Mouse (Mus musculus) limb, embryonic 13.5 days (tissue): Measurements from ENCODE around the gene Chd2. TPM values are rescaled to one million over a fixed set of nuclear protein-coding genes. Genes with fewer than 3 reads are reported as not detected.

ENCODE experiments used
- ATAC-seq: fragments of 200-750 bp; cut with Nextera tagmentation; 2 replicates; pipeline ENCODE4 v1.8.0; 2017; ENCODE audit warnings: low read depth, moderate number of reproducible peaks, moderate TSS enrichment; ENCODE audit not compliant: low FRiP score
- H3K27ac ChIP-seq: fragments of 300-500 bp; sonication (generic); 2 replicates; pipeline ENCODE4 v1.5.1; 2015; ENCODE audit warnings: inconsistent platforms, mild to moderate bottlenecking, moderate library complexity
- H3K27me3 ChIP-seq: fragments of 300-500 bp; sonication (generic); 2 replicates; pipeline ENCODE4 v1.6.1; 2015; ENCODE audit warnings: mild to moderate bottlenecking, inconsistent platforms
- H3K36me3 ChIP-seq: fragments of 300-500 bp; sonication (generic); 2 replicates; pipeline ENCODE4 v1.6.1; 2015; ENCODE audit warnings: inconsistent platforms, mild to moderate bottlenecking, moderate library complexity
- H3K4me1 ChIP-seq: fragments of 300-500 bp; sonication (generic); 2 replicates; pipeline ENCODE4 v1.6.1; 2015; ENCODE audit warnings: inconsistent platforms
- H3K4me2 ChIP-seq: fragments of 300-500 bp; sonication (generic); replicated peaks from 2 replicates; pipeline ENCODE4 v1.6.1; 2015; ENCODE audit warnings: inconsistent platforms, mild to moderate bottlenecking, moderate library complexity
- H3K4me3 ChIP-seq: fragments of 300-500 bp; sonication (generic); 2 replicates; pipeline ENCODE4 v1.5.1; 2015; ENCODE audit warnings: moderate library complexity, mild to moderate bottlenecking, inconsistent platforms
- H3K9ac ChIP-seq: fragments of 300-500 bp; sonication (generic); 2 replicates; pipeline ENCODE4 v1.6.1; 2015; ENCODE audit warnings: mild to moderate bottlenecking, inconsistent platforms
- H3K9me3 ChIP-seq: fragments of 300-500 bp; sonication (generic); 2 replicates; pipeline ENCODE4 v1.6.1; 2016; ENCODE audit warnings: inconsistent platforms
- WGBS: fragments of 180-500 bp; shearing (Covaris S2); methylation state at CpG from one replicate; pipeline ENCODE4 v1.1.7; 2015; 5-methylcytosine and 5-hydroxymethylcytosine counted together
- polyA plus RNA-seq: library from polyadenylated mRNA; unstranded; fragments of >200 nt; fragmentation: Nextera tagmentation; extraction: Ambion mirVana; gene quantifications from 2 replicates; pipeline ENCODE4 v1.2.1, GENCODE M21; 2015

Chd2 gene
- polyA plus RNA-seq, 1 experiment from 2014 or later, result 66.3 TPM

DNA sequence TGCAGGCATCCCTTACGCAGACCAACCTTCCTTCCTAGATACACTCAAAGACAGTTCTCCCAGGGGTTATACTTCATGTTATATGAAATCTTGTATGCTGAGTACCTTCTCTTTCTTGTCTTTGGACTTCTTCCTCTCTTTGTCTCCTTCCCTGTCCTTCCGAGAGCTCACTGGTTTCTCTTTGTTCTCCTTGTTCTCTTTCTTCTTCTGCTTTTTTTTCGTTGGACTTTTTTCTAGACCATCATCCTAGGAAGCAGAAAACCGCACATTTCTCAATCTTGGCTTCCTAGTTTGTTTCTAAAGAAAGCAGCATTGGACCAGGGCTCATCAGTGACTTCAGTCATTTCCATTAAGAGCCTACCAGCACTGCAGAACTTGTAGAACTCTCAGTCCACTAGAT lies 90.0 kb downstream of the Chd2 start:
- WGBS, result 93% methylated on average over 4 of the region's 4 CpGs
- ATAC-seq, result no peak
- Histone ChIP-seq H3K27ac (no peak overlapping the region), H3K9ac (no peak overlapping the region), H3K4me3 (no peak overlapping the region), H3K36me3 (peaks cover 92% of the 10 kb centered on the region), H3K4me2 (no peak overlapping the region), H3K9me3 (no peaks in the 10 kb centered on the region), H3K27me3 (no peaks in the 10 kb centered on the region), H3K4me1 (no peaks in the 10 kb centered on the region)

DNA sequence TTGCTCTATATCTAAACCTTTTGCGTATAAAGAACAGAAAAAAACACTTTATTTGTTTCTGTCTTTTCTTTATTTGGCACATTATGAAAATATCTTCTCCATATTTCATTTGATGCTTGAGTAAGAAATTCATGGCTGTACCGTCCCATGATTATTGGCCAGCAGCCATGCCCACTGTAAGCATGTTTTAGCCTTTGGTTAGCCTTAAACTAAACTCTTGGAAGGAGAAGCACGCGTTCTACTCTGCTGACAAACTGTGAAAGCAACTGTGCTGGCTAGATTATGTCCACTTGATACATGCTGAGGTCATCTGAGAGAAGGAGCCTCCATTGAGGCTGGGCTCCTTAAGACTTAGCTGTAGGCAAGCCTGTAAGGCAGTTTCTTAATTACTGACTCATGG lies 99.4 kb downstream of the Chd2 start:
- Histone ChIP-seq H3K27me3 (no peaks in the 10 kb centered on the region), H3K9ac (no peak overlapping the region), H3K4me3 (no peak overlapping the region), H3K27ac (no peak overlapping the region), H3K9me3 (no peaks in the 10 kb centered on the region), H3K4me1 (no peaks in the 10 kb centered on the region), H3K4me2 (no peak overlapping the region), H3K36me3 (peaks cover 96% of the 10 kb centered on the region)
- ATAC-seq, result no peak
- 94% methylated on average over 4 of the region's 4 CpGs for WGBS

DNA sequence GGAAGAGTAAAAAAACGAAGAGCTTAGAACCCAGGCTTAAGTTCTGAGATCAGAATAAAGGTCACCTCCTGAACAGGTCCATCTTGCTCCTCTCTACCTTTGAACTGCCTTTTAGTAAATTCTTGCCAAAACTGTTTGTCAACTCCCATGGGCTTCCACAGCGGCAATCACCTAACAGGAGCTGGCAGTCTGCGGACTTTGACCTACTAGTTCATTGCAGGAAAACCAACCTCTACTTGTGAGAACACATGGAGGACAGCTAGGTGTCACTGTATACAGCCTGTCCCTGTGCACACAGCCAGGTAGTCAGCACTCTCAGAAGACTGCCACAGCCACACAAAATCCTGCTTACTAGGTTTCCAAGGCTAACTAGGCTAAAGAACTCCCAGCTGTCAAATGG lies 99.8 kb downstream of the Chd2 start:
- Histone ChIP-seq H3K27ac (no peak overlapping the region), H3K36me3 (peaks cover 96% of the 10 kb centered on the region), H3K9ac (no peak overlapping the region), H3K4me3 (no peak overlapping the region), H3K4me1 (no peaks in the 10 kb centered on the region), H3K9me3 (no peaks in the 10 kb centered on the region), H3K27me3 (no peaks in the 10 kb centered on the region), H3K4me2 (no peak overlapping the region)
- 95% methylated on average over 3 of the region's 3 CpGs for WGBS
- ATAC-seq, result no peak

DNA sequence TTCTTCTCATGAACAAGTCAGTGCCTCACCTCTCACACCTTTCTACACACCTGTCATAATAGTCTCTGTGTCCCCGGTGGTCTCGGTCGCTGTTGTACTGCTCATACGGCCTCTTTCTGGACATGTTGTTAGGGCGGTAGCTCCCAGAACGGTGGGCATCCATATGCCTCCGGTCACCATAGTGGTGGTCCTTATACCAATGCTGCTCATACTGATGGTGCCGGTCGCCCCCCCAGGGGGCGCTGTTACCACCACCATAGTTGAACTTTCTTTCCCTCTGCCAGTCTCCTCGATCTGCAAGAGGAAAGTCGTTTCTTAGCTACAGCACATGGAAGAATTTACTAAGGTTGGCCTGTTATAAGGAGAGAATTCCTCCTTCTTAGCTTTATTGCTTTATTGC lies 105.9 kb downstream of the Chd2 start:
- no peak overlapping the region for H3K4me2 ChIP-seq
- ATAC-seq, result peak; percentile 36; the same call in 1 of the 2 replicates
- no peak overlapping the region for H3K9ac ChIP-seq
- H3K4me3 ChIP-seq, result no peak overlapping the region
- no peak overlapping the region for H3K27ac ChIP-seq
- WGBS, result 73% methylated on average over 12 of the region's 12 CpGs
- H3K9me3 ChIP-seq, result no peaks in the 10 kb centered on the region
- H3K36me3 ChIP-seq, result peaks cover 83% of the 10 kb centered on the region
- H3K4me1 ChIP-seq, result no peaks in the 10 kb centered on the region
- H3K27me3 ChIP-seq, result no peaks in the 10 kb centered on the region

DNA sequence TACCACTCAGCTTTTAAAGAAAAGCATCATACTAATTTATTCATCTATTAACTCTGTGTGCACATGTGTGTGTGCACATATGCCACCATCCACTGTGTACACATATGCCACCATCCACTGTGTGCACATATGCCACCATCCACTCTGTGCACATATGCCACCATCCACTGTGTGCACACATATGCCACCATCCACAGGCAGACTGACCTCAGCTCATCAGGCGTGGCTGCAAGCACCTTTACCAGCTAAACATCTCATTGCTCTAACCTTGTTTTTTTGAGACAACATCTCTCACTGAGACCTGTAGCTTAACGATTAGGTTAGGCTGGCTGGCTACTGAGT lies 107.3 kb downstream of the Chd2 start:
- no peaks in the 10 kb centered on the region for H3K9me3 ChIP-seq
- H3K4me1 ChIP-seq, result no peaks in the 10 kb centered on the region
- H3K27ac ChIP-seq, result no peak overlapping the region
- no peak overlapping the region for H3K4me3 ChIP-seq
- 85% methylated on average over 2 of the region's 2 CpGs for WGBS
- ATAC-seq, result no peak
- H3K9ac ChIP-seq, result no peak overlapping the region
- H3K27me3 ChIP-seq, result no peaks in the 10 kb centered on the region
- no peak overlapping the region for H3K4me2 ChIP-seq
- peaks cover 83% of the 10 kb centered on the region for H3K36me3 ChIP-seq

DNA sequence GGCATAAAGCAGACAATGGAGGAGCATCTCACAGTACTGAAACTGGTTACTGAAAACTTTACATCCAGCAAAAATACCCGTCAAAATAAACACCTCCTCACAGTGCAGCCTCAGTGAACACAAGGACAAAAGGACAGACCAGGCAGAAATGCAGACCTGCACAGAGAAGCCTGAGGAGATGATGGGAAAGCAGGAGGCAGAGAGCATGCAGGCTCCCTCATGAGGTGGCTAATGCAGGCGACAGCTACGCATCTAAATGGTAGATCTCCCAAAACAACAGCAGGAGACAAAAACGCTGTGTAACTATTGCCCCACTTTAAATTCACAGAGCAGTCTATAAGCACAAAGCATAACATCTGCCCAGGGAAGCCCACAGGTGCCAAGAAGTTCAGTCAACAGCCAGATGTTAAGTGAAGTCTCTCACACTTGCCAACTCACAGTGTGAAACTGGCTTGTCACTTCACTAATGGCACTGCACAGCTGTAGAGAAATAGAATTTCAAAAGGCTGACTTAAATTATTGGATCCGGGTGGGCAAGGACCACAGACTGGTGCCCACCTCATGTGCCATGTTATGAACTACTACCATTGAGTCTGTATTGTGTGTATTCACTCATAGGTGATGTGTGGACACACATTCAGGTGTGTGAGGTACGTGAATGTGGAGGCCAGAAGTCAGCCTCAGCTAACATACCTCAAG lies 107.8 kb downstream of the Chd2 start:
- WGBS, result 71% methylated on average over 6 of the region's 6 CpGs
- peaks cover 83% of the 10 kb centered on the region for H3K36me3 ChIP-seq
- H3K27me3 ChIP-seq, result no peaks in the 10 kb centered on the region
- H3K4me2 ChIP-seq, result no peak overlapping the region
- H3K9ac ChIP-seq, result no peak overlapping the region
- ATAC-seq, result no peak
- no peaks in the 10 kb centered on the region for H3K9me3 ChIP-seq
- H3K4me3 ChIP-seq, result no peak overlapping the region
- H3K4me1 ChIP-seq, result no peaks in the 10 kb centered on the region
- no peak overlapping the region for H3K27ac ChIP-seq

DNA sequence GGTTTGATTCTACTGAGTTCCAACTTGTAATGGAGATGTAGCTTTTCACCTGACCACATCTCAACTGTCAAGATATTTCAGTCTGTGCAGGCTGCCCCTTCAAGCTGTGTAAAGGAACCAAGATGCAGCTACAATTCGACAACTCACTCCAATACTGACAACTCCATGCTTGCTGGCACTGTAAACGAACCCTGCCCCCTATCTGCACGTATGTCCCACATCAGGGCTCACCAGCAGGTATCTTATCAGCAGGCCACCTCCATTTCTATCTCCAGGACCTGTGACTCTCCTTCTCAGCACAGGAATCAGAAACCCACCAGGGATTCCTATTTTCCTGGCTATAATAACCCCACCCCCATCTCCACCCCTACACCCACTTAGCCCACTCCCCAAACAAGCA lies 113.1 kb downstream of the Chd2 start:
- 92% methylated on average over 3 of the region's 3 CpGs for WGBS
- peaks cover 57% of the 10 kb centered on the region for H3K36me3 ChIP-seq

DNA sequence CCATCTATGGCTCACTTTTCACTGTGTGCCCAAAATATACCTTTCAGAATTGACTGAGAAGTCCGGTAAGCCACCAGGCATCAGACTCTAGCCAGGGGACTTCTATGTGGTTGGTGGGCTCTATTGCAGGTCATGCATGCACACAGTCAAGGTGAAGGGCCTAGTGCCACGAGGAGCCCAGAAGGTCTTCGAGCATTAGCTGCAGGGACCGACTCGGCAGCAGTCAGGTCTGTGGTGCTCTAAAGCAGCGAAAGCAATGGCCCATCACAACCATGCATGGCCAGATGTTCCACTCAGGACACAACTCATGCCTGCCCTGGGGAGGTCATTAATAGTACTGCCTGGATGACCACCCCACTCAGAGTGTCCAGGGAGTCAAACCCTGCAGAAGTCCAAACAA lies 113.8 kb downstream of the Chd2 start:
- ATAC-seq, result no peak
- peaks cover 50% of the 10 kb centered on the region for H3K36me3 ChIP-seq
- H3K27me3 ChIP-seq, result no peaks in the 10 kb centered on the region
- no peak overlapping the region for H3K9ac ChIP-seq
- no peak overlapping the region for H3K4me3 ChIP-seq
- no peak overlapping the region for H3K27ac ChIP-seq
- H3K4me1 ChIP-seq, result no peaks in the 10 kb centered on the region
- 94% methylated on average over 6 of the region's 6 CpGs for WGBS
- H3K9me3 ChIP-seq, result no peaks in the 10 kb centered on the region
- no peak overlapping the region for H3K4me2 ChIP-seq

More for the DNA sequence above, 113.1 kb downstream of the Chd2 start:
- no peak overlapping the region for H3K9ac ChIP-seq
- no peak for ATAC-seq
- no peak overlapping the region for H3K27ac ChIP-seq
- no peak overlapping the region for H3K4me3 ChIP-seq
- H3K4me1 ChIP-seq, result no peaks in the 10 kb centered on the region
- H3K9me3 ChIP-seq, result no peaks in the 10 kb centered on the region
- H3K4me2 ChIP-seq, result no peak overlapping the region
- H3K27me3 ChIP-seq, result no peaks in the 10 kb centered on the region

DNA sequence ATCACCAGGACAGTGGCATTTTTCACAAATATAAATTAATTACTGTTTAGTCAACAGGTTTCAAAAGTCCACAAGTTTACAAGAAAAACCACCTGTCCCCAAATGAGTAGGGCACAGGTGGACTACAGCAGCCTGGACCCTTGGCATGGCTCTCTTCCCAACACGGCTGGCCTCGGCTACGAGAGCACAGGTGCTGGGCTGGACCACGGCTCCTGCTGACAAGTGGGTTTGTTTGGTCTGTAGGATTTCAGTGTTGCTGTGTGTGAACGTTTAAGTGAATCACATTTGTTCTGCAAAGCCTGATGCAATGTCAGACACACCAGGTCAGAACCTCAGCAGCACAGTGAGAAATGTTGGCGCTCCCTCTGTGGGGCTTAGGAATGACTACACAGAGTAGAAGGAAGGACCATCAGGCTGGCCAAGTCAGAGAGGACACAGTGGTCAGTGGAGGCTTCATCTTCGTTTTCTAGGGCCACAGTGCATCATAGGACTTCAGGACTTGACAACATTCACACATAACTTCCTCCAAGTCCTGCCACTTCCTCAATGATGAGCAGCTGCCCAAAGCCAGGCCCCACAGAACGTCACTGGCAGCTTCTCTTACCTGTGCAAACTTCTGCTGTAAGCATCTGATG lies 114.8 kb downstream of the Chd2 start:
- Histone ChIP-seq H3K27ac (no peak overlapping the region), H3K27me3 (no peaks in the 10 kb centered on the region), H3K9me3 (no peaks in the 10 kb centered on the region), H3K4me3 (no peak overlapping the region), H3K4me1 (peaks cover 5% of the 10 kb centered on the region), H3K36me3 (peaks cover 47% of the 10 kb centered on the region), H3K4me2 (no peak overlapping the region), H3K9ac (no peak overlapping the region)
- WGBS, result 85% methylated on average over 8 of the region's 8 CpGs
- ATAC-seq, result no peak

DNA sequence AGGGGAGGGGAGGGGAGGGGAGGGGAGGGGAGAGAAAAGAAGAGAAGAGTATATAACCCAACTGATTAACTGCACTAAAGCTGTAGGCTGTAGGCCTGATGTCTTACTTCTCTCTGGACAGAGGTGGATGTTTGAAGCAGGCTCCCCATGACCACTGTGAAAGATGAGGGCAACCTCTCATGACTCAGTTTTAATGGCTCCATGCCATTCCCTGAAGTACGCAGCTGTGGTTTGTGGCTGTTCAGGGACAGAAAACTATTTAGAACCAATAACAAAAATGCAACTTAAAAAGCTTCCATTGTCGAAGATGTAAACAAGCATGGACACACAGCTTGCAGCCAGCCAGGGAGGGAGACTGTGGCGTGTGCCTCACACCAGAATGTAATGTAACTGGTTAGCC lies 115.4 kb downstream of the Chd2 start:
- H3K27ac ChIP-seq, result no peak overlapping the region
- H3K9ac ChIP-seq, result no peak overlapping the region
- ATAC-seq, result no peak
- no peaks in the 10 kb centered on the region for H3K9me3 ChIP-seq
- WGBS, result 71% methylated on average over 3 of the region's 3 CpGs
- H3K4me1 ChIP-seq, result peaks cover 11% of the 10 kb centered on the region
- no peak overlapping the region for H3K4me2 ChIP-seq
- no peaks in the 10 kb centered on the region for H3K27me3 ChIP-seq
- H3K4me3 ChIP-seq, result no peak overlapping the region
- peaks cover 44% of the 10 kb centered on the region for H3K36me3 ChIP-seq

DNA sequence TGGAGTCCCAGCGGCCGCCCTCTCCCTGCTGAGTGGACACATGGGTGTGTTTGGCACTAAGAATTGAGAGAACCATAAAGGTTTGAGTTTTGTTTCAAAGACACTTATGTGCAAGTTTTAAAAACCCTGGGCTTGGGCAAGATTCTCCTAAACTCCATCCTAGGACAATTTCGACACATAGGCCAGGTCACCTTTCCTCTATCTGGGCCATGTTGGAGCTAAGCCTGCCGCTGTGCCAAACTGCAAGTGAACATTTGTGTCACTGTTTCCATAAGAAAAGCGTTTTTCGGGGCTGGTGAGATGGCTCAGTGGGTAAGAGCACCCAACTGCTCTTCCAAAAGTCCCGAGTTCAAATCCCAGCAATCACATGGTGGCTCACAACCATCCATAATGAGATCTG lies 116.2 kb downstream of the Chd2 start:
- Histone ChIP-seq H3K4me1 (peaks cover 19% of the 10 kb centered on the region), H3K27me3 (no peaks in the 10 kb centered on the region), H3K9me3 (no peaks in the 10 kb centered on the region), H3K4me3 (no peak overlapping the region), H3K36me3 (peaks cover 45% of the 10 kb centered on the region), H3K4me2 (no peak overlapping the region), H3K9ac (no peak overlapping the region), H3K27ac (no peak overlapping the region)
- 89% methylated on average over 7 of the region's 7 CpGs for WGBS
- ATAC-seq, result no peak

DNA sequence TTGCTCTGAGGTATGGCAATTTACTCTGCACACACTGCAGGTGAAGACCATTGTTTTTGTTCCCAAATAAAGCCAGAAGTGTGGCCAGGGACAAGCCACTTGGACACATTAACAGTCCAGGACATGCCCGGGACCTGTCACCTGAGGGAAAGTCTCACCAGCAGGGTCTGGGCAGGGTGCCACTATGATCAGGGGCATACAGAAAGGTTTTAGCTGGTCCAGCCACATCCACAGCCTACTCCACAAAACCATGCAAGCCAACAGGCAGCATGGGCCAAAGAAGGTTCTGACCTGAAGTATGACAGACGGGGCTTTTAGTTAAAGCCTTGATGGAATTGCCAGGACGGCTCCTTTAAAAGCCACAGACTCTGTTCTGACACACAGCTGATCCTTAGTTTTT lies 116.9 kb downstream of the Chd2 start:
- Histone ChIP-seq H3K4me2 (no peak overlapping the region), H3K36me3 (peaks cover 45% of the 10 kb centered on the region), H3K4me3 (no peak overlapping the region), H3K4me1 (peaks cover 26% of the 10 kb centered on the region), H3K27ac (no peak overlapping the region), H3K27me3 (no peaks in the 10 kb centered on the region), H3K9ac (no peak overlapping the region), H3K9me3 (no peaks in the 10 kb centered on the region)
- ATAC-seq, result no peak
- 63% methylated on average over 3 of the region's 3 CpGs for WGBS

DNA sequence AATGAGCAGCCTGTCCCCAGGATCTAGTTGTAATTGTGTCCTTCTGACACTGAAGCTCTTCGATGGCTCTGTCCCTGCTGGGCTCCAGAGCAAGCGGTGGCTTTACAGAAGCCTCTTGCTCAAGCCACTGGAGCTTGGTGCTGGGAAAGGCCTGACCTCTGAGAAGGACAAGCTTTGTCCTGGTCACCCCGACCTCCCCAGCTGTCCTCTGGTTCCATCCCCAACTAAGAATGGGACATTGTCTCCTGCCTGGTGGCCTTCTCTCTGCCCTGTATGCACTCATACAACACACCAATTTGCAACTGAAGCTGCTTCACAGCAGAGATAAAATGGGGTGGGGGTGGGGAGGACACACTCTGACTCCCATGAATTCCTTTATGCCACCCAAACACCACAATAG lies 117.4 kb downstream of the Chd2 start:
- peaks cover 45% of the 10 kb centered on the region for H3K36me3 ChIP-seq
- WGBS, result 76% methylated on average over 3 of the region's 3 CpGs
- H3K4me2 ChIP-seq, result no peak overlapping the region
- H3K4me3 ChIP-seq, result no peak overlapping the region
- H3K27ac ChIP-seq, result no peak overlapping the region
- no peak overlapping the region for H3K9ac ChIP-seq
- H3K27me3 ChIP-seq, result no peaks in the 10 kb centered on the region
- no peak for ATAC-seq
- no peaks in the 10 kb centered on the region for H3K9me3 ChIP-seq
- peaks cover 31% of the 10 kb centered on the region for H3K4me1 ChIP-seq
